12 mouse cellular contexts compared by ENCODE assay signal in genomic region chr11:59811211-59811610, GRCm38 (mm10). TPM values are rescaled to one million over a fixed set of nuclear protein-coding genes. Genes with fewer than 3 reads are reported as not detected.
DNase-seq lines count a peak whose midpoint lies in the region; ATAC-seq and TF ChIP-seq lines count a peak whose summit lies in the region.
"Had no signal": no experiment of that assay in that cellular context is flagged by ENCODE, and none has a peak within 500 bp of the region (broad histone marks: within the 10 kb centered on the region; RNA-seq: fewer than 3 reads in every experiment).

No protein-coding gene starts in this region.

- 47% methylated on average over 4 of the region's 4 CpGs for WGBS in liver, adult 2 months
- 56% methylated on average over 4 of the region's 4 CpGs for WGBS in intestine, embryonic 16.5 days

- H3K4me2 ChIP-seq in intestine, embryonic 16.5 days (ENCODE audit: low read depth, low read length): peak overlapping the region; percentile 66; the same call in 1 of the 2 replicates

- H3K9me3 ChIP-seq in intestine, embryonic 16.5 days (ENCODE audit: control insufficient read depth, low read length): no peaks in the 10 kb centered on the region
- H3K9me3 ChIP-seq: midbrain, embryonic 10.5 days had no signal

- H3K4me1 ChIP-seq in liver, adult 2 months (ENCODE audit: control insufficient read depth, insufficient read depth, low read length): peaks cover 23% of the 10 kb centered on the region
- peaks cover 6% of the 10 kb centered on the region for H3K4me1 ChIP-seq in intestine, embryonic 16.5 days (ENCODE audit: control insufficient read depth, insufficient read depth, low read length)

- H3K4me3 ChIP-seq in liver, adult 2 months (ENCODE audit: insufficient read depth, low read depth, low read length): no peak overlapping the region
- no peak overlapping the region for H3K4me3 ChIP-seq in intestine, embryonic 16.5 days (ENCODE audit: low read length)

- no peak for ATAC-seq in intestine, embryonic 16.5 days

- no peaks in the 10 kb centered on the region for H3K27me3 ChIP-seq in liver, adult 2 months (ENCODE audit: control insufficient read depth, insufficient read depth, low read length)
- H3K27me3 ChIP-seq in intestine, embryonic 16.5 days (replicated peaks; ENCODE audit: control insufficient read depth, insufficient read depth, low read length): no peaks in the 10 kb centered on the region

- TF ChIP-seq POLR2A in liver, adult 2 months (IDR thresholded peaks at IDR 0.05; ENCODE audit: extremely low read depth, insufficient read depth, low read length): no peak

- H3K36me3 ChIP-seq in liver, adult 2 months (ENCODE audit: control insufficient read depth, insufficient read depth, low read length): peaks cover 15% of the 10 kb centered on the region; the same call in 1 of the 2 replicates
- no peaks in the 10 kb centered on the region for H3K36me3 ChIP-seq in intestine, embryonic 16.5 days (ENCODE audit: control insufficient read depth, insufficient read depth, low read length)

- peak; percentile 28 to 76 for DNase-seq in adrenal gland, adult (ENCODE audit: inconsistent age in 2 of 2, low spot score in 1 of 2)
- no peak for DNase-seq in adrenal gland, postnatal 4 days (ENCODE audit: low spot score in 2 of 2)
- peak; percentile 11 for DNase-seq in liver, adult 2 months (ENCODE audit: extremely low read depth, low read depth, low spot score)
- DNase-seq in liver: no peak
- DNase-seq in retina, embryonic 14.5 days (ENCODE audit: low spot score): peak; percentile 26
- DNase-seq in cerebellum, postnatal 10 days: no peak
- no peak for DNase-seq in frontal cortex, postnatal 14 days (ENCODE audit: low spot score in 2 of 2)
- DNase-seq: embryo, embryonic 11 days; kidney, postnatal 14 days; thymus, adult 18-20 months had no signal

- no peak for TF ChIP-seq CTCF in liver, adult 2 months (IDR thresholded peaks at IDR 0.05; ENCODE audit: low read depth, low read length)

- H3K27ac ChIP-seq in liver, adult 2 months (replicated peaks; ENCODE audit: insufficient read depth, low read depth, low read length): no peak overlapping the region
- H3K27ac ChIP-seq in intestine, embryonic 16.5 days (ENCODE audit: low read length): no peak overlapping the region

- no peak overlapping the region for H3K9ac ChIP-seq in liver, adult 2 months (ENCODE audit: low read depth, low read length)
- H3K9ac ChIP-seq in intestine, embryonic 16.5 days (ENCODE audit: low read depth, low read length): 0 out of 2 replicates have a peak overlapping the region, but pooled peaks have one; percentile 21

- peaks cover 12% of the 10 kb centered on the region; the same call in 1 of the 2 replicates for H3K79me2 ChIP-seq in liver, adult 2 months (ENCODE audit: control insufficient read depth, insufficient read depth, low read length)

RNA-seq across cellular contexts. Expression of gene Flcn, which starts 1.4 kb away (rescaled TPM):
- 10 to 100 TPM; 34.5 to 35.7 TPM for total RNA-seq in adrenal gland, postnatal 4 days (2021)
- 24.6 and 33.1 TPM in 2 replicates for total RNA-seq in liver, adult 2 months (2014; rRNA removed)
- polyA plus RNA-seq in liver, adult 2 months (2012; rRNA removed): 17.9 and 31.4 TPM in 2 replicates
- polyA plus RNA-seq in intestine, embryonic 16.5 days (2015; fragmentation: Nextera tagmentation; extraction: Ambion mirVana): 46.5 and 51.6 TPM in 2 replicates

RNA-seq across cellular contexts. Expression of gene Pld6, which starts 23.8 kb away (rescaled TPM):
- total RNA-seq in adrenal gland, postnatal 4 days (2021): 1 to 10 TPM; 5.4 to 6.6 TPM
- 1.6 and 1.9 TPM in 2 replicates for total RNA-seq in liver, adult 2 months (2014; rRNA removed)
- 3.9 and 4.3 TPM in 2 replicates for polyA plus RNA-seq in liver, adult 2 months (2012; rRNA removed)
- 2.7 and 4.0 TPM in 2 replicates for polyA plus RNA-seq in intestine, embryonic 16.5 days (2015; fragmentation: Nextera tagmentation; extraction: Ambion mirVana)

RNA-seq across cellular contexts. Expression of gene Nt5m, which starts 28.0 kb away (rescaled TPM):
- total RNA-seq in adrenal gland, postnatal 4 days (2021): 10 to 100 TPM; 33.3 to 37.8 TPM
- total RNA-seq in liver, adult 2 months (2014; rRNA removed): 6.9 and 9.3 TPM in 2 replicates
- 19.3 and 21.6 TPM in 2 replicates for polyA plus RNA-seq in liver, adult 2 months (2012; rRNA removed)
- 31.1 and 34.5 TPM in 2 replicates for polyA plus RNA-seq in intestine, embryonic 16.5 days (2015; fragmentation: Nextera tagmentation; extraction: Ambion mirVana)

RNA-seq across cellular contexts. Expression of gene Cops3, which starts 28.4 kb away (rescaled TPM):
- 100 to 1,000 TPM; 113 to 118 TPM for total RNA-seq in adrenal gland, postnatal 4 days (2021)
- 63.4 and 65.4 TPM in 2 replicates for total RNA-seq in liver, adult 2 months (2014; rRNA removed)
- polyA plus RNA-seq in liver, adult 2 months (2012; rRNA removed): 11.8 and 12.3 TPM in 2 replicates
- 165 and 184 TPM in 2 replicates for polyA plus RNA-seq in intestine, embryonic 16.5 days (2015; fragmentation: Nextera tagmentation; extraction: Ambion mirVana)

Comparison
In these comparisons a context has a peak if more than half of its experiments do, and no peak if none do; other contexts are left out.
1. DNase-seq: peak in adrenal gland, adult (2 of 2), liver, adult 2 months (single experiment) and retina, embryonic 14.5 days (single experiment); none in adrenal gland, postnatal 4 days (0 of 2), liver (single experiment), cerebellum, postnatal 10 days (0 of 2) and frontal cortex, postnatal 14 days (0 of 2).